Mouse (Mus musculus) stomach, postnatal 0 days (tissue): Measurements from ENCODE around the gene Gm3448. TPM values are rescaled to one million over a fixed set of nuclear protein-coding genes. Genes with fewer than 3 reads are reported as not detected.
A peak's percentile ranks its signal among the peaks of the same experiment; 100 is the strongest.

Source experiments
- ATAC-seq: fragments of 200-750 bp; cut with Nextera tagmentation; 2 replicates; pipeline ENCODE4 v1.8.0; 2017; ENCODE audit not compliant: low FRiP score, low TSS enrichment
- DNase-seq: peaks from one replicate; pipeline ENCODE4 v3.0.0-alpha.2; 2016; ENCODE audit warnings: low spot score
- H3K27ac ChIP-seq: fragments of 300-500 bp; sonication (generic); replicated peaks from 2 replicates; pipeline ENCODE4 v1.5.1; 2014; ENCODE audit warnings: mild to moderate bottlenecking, control low read depth
- H3K27me3 ChIP-seq: fragments of 300-500 bp; sonication (generic); 2 replicates; pipeline ENCODE4 v1.6.1; 2014; ENCODE audit warnings: low read length; ENCODE audit not compliant: control insufficient read depth, insufficient read depth
- H3K36me3 ChIP-seq: fragments of 300-500 bp; sonication (generic); 2 replicates; pipeline ENCODE4 v1.6.1; 2014; ENCODE audit warnings: low read length, mixed read lengths; ENCODE audit not compliant: control insufficient read depth, insufficient read depth
- H3K4me1 ChIP-seq: fragments of 300-500 bp; sonication (generic); replicated peaks from 2 replicates; pipeline ENCODE4 v1.6.1; 2014; ENCODE audit warnings: antibody characterized with exemption; ENCODE audit not compliant: control insufficient read depth, insufficient read depth
- H3K4me2 ChIP-seq: fragments of 300-500 bp; sonication (generic); replicated peaks from 2 replicates; pipeline ENCODE4 v1.6.1; 2014; ENCODE audit warnings: low read depth, mild to moderate bottlenecking, control low read depth, moderate library complexity
- H3K4me3 ChIP-seq: fragments of 300-500 bp; sonication (generic); 2 replicates; pipeline ENCODE4 v1.5.1; 2014; ENCODE audit warnings: low read depth, low read length, control low read depth
- H3K9ac ChIP-seq: fragments of 300-500 bp; sonication (generic); 2 replicates; pipeline ENCODE4 v1.6.1; 2014; ENCODE audit warnings: mild to moderate bottlenecking, low read length, control low read depth, mixed read lengths
- H3K9me3 ChIP-seq: fragments of 300-500 bp; sonication (generic); 2 replicates; pipeline ENCODE4 v1.6.1; 2016; ENCODE audit warnings: low read length; ENCODE audit not compliant: control insufficient read depth
- CTCF ChIP-seq: IDR thresholded peaks from 2 replicates; pipeline ENCODE4 v1.5.1; 2016; ENCODE audit warnings: antibody characterized with exemption, low read depth, mild to moderate bottlenecking, moderate library complexity
- EP300 ChIP-seq: optimal IDR thresholded peaks from 2 replicates; pipeline ENCODE3; 2016; ENCODE audit warnings: antibody characterized with exemption
- WGBS: fragments of 180-500 bp; shearing (Covaris S2); extraction: QIAGEN DNeasy Blood & Tissue Kit; methylation state at CpG from one replicate; pipeline ENCODE4 v1.1.7; 2014; 5-methylcytosine and 5-hydroxymethylcytosine counted together
- polyA plus RNA-seq: library from polyadenylated mRNA; unstranded; fragments of >200 nt; fragmentation: Nextera tagmentation; extraction: Ambion mirVana; gene quantifications from 2 replicates; pipeline ENCODE4 v1.2.1, GENCODE M21; 2015

The Gm3448 gene
- polyA plus RNA-seq, 1 experiment from 2014 or later = 2.9 TPM

DNA sequence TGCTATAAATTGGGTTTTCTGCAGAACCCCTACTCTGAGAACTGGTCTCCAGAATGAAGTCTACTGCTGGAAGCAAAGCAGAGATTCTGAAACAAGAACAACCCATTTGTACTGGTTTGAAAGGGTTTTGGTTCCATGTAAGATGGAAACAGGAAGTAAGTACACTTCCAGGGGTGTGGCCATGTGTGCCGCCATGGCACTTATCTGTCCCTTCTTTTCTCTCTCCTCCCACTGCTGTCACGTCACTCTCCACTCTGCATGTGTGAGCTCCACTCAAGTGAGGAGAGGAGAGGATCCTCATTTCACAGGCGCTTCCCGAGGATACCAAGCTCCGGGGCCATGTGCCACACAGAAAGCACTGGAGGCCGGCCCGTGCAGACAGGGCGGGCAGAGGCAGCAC, 87.9 kb downstream of the Gm3448 start:
- ATAC-seq (peak; percentile 48; the same call in 1 of the 2 replicates), DNase-seq (no peak)
- Histone ChIP-seq H3K4me2 (no peak overlapping the region), H3K9me3 (no peaks in the 10 kb centered on the region), H3K4me1 (no peaks in the 10 kb centered on the region), H3K4me3 (no peak overlapping the region), H3K27ac (no peak overlapping the region), H3K27me3 (no peaks in the 10 kb centered on the region), H3K9ac (no peak overlapping the region), H3K36me3 (peaks cover 10% of the 10 kb centered on the region)
- 82% methylated on average over 8 of the region's 8 CpGs for WGBS
- TF ChIP-seq EP300 (no peak), CTCF (no peak)

DNA sequence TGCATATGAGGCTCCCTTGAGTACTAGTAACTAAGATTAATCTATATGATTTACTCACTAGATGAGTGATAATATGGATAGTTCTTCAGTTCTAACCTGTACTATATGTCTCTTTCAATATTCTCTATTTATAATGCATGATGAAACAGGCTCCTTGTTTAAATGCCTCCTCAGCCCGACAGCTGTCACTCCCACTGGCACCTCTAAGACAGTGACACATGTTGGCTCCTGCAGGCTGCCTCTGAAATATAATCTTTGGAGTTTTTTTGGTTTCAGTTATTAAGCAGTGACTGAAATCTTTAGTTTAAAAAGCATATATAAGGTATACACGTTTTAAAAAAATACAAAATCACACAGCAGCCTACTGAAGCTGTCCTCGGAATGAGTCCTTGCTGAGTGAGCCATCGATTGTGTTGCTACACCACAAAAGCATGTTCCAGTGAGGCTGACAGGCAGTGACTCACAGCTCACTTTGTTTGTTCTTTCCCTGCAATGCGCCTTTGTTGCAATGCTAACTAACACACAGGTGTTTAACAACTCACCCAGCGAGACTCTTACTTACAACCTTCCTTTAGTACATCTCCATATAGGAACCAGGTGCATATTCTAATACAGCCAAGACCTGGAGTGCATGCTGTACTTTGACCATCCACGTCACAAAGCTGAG, 92.0 kb downstream of the Gm3448 start:
- DNase-seq (peak; percentile 46), ATAC-seq (peak; percentile 83)
- peaks cover 7% of the 10 kb centered on the region for H3K36me3 ChIP-seq
- H3K9ac ChIP-seq = no peak overlapping the region
- no peak overlapping the region for H3K4me3 ChIP-seq
- no peaks in the 10 kb centered on the region for H3K9me3 ChIP-seq
- WGBS = 62% methylated on average over 7 of the region's 7 CpGs
- TF ChIP-seq CTCF (no peak), EP300 (no peak)
- H3K27ac ChIP-seq = no peak overlapping the region
- no peaks in the 10 kb centered on the region for H3K4me1 ChIP-seq
- no peak overlapping the region for H3K4me2 ChIP-seq
- no peaks in the 10 kb centered on the region for H3K27me3 ChIP-seq

Other genes starting within 250 kb of the Gm3448 start
- 8.0 and 9.0 TPM in 2 replicates for gene Wdr27, start 98.4 kb downstream of the Gm3448 start, polyA plus RNA-seq
- gene 1600012H06Rik, start 98.4 kb downstream of the Gm3448 start, polyA plus RNA-seq = 39.0 and 39.9 TPM in 2 replicates
- gene Phf10, start 80.3 kb downstream of the Gm3448 start, polyA plus RNA-seq = 29.5 and 31.3 TPM in 2 replicates
- gene 9030025P20Rik, start 63.1 kb downstream of the Gm3448 start, polyA plus RNA-seq = 4.6 and 5.1 TPM in 2 replicates
- 1.6 TPM in 1 of 2 replicates, not detected in the other for gene Gm3417, start 62.7 kb downstream of the Gm3448 start, polyA plus RNA-seq
- 5.4 and 5.8 TPM in 2 replicates for gene Gm3435, start 31.4 kb downstream of the Gm3448 start, polyA plus RNA-seq
- 33.3 and 36.2 TPM in 2 replicates for gene Ermard, start 329 bp downstream of the Gm3448 start, polyA plus RNA-seq
- gene Tcte3, start within 50 bp of the Gm3448 start, polyA plus RNA-seq = 0.79 and 1.3 TPM in 2 replicates